In the genomic region with DNA sequence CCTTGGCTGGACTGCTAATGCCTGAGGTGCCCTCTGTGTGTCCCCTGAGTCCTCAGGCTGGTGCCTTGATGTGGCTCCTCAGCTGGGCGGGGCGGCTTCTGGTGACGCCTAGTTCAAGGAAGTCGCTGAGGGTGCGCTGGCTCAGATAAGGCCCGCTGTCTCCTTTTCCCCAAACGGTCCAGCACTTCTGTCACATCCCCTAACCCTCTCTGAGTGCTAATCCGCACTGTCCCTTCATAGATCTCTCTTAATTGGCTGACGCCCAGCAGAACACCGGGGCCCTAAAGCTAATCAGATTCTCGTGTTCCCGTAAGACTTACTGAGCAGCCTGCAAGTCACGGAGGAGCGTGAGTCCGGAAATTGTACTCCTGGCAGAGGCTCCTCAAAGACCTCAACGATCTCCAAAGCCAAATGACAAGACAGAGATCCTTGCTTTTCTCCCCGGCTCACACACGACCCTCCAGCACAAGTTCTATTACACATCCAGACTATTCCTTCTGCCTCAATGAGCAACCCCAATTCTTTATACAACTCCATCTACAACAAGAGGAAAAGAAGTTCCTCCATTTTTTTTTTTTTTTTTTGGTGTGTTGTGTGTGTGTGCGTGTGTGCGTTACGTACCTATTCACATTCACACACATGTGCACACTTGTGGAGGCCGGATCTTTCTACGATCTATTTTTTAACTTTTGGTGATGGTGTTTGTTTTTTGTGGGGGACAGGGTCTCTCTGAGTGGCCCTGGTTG, we compare ENCODE assay signal across 8 mouse cellular contexts. TPM values are rescaled to one million over a fixed set of nuclear protein-coding genes. Genes with fewer than 3 reads are reported as not detected.
DNase-seq lines count a peak whose midpoint lies in the region; ATAC-seq lines count a peak whose summit lies in the region.

No protein-coding gene starts in this region.

- ATAC-seq in embryonic facial prominence, embryonic 14.5 days (ENCODE audit: low read depth): peak; percentile 26; the same call in 1 of the 2 replicates
- peak; percentile 92 for ATAC-seq in liver, embryonic 15.5 days (ENCODE audit: insufficient read depth)

- no peaks in the 10 kb centered on the region for H3K36me3 ChIP-seq in embryonic facial prominence, embryonic 14.5 days (ENCODE audit: control insufficient read depth, insufficient read depth, low read length)
- H3K36me3 ChIP-seq in liver, embryonic 15.5 days (replicated peaks): peaks cover 29% of the 10 kb centered on the region

- no peak overlapping the region for H3K27ac ChIP-seq in embryonic facial prominence, embryonic 14.5 days (replicated peaks; ENCODE audit: low read depth, low read length)
- H3K27ac ChIP-seq in liver, embryonic 15.5 days (replicated peaks): peak overlapping the region; percentile 94

- H3K4me2 ChIP-seq in embryonic facial prominence, embryonic 14.5 days (ENCODE audit: low read depth, low read length): no peak overlapping the region
- H3K4me2 ChIP-seq in liver, embryonic 15.5 days: peak overlapping the region; percentile 84

- H3K4me1 ChIP-seq in embryonic facial prominence, embryonic 14.5 days (ENCODE audit: control insufficient read depth, insufficient read depth, low read length): peaks cover 3% of the 10 kb centered on the region; the same call in 1 of the 2 replicates
- peaks cover 96% of the 10 kb centered on the region for H3K4me1 ChIP-seq in liver, embryonic 15.5 days (replicated peaks)

- intact Hi-C loops in left cerebral cortex, postnatal 4 days (cut with DNase I): no loop called here

- no peaks in the 10 kb centered on the region for H3K27me3 ChIP-seq in embryonic facial prominence, embryonic 14.5 days (replicated peaks; ENCODE audit: control insufficient read depth, insufficient read depth, low read length)
- no peaks in the 10 kb centered on the region for H3K27me3 ChIP-seq in liver, embryonic 15.5 days

- 58% methylated on average over 23 of the region's 23 CpGs for WGBS in embryonic facial prominence, embryonic 14.5 days
- 20% methylated on average over 23 of the region's 23 CpGs for WGBS in liver, embryonic 15.5 days (ENCODE audit: insufficient replicate concordance)

- no peak overlapping the region for H3K9ac ChIP-seq in embryonic facial prominence, embryonic 14.5 days (ENCODE audit: low read depth, low read length)
- H3K9ac ChIP-seq in liver, embryonic 15.5 days: peak overlapping the region; percentile 71

- DNase-seq in left cerebral cortex, postnatal 4 days: peak; percentile 27
- no peak for DNase-seq in left cerebral cortex, adult 9 months (ENCODE audit: low spot score in 2 of 2)
- peak; percentile 41 for DNase-seq in embryonic facial prominence, embryonic 14.5 days (ENCODE audit: low spot score)
- DNase-seq in spleen, adult 18-20 months: peak; percentile 19 to 50
- DNase-seq in gastrocnemius, adult 8-10 months (ENCODE audit: low spot score in 2 of 2): no peak
- no peak for DNase-seq in adrenal gland, postnatal 10 days
- no peak for DNase-seq in urinary bladder, postnatal 25 days (ENCODE audit: low spot score)

- H3K4me3 ChIP-seq in embryonic facial prominence, embryonic 14.5 days (ENCODE audit: low read depth, low read length): no peak overlapping the region
- peak overlapping the region; percentile 61 for H3K4me3 ChIP-seq in liver, embryonic 15.5 days (replicated peaks)

- no peaks in the 10 kb centered on the region for H3K9me3 ChIP-seq in embryonic facial prominence, embryonic 14.5 days (ENCODE audit: control insufficient read depth, low read length)
- no peaks in the 10 kb centered on the region for H3K9me3 ChIP-seq in liver, embryonic 15.5 days (replicated peaks)

RNA-seq across cellular contexts. Expression of a gene that starts 52.0 kb away (rescaled TPM):
- total RNA-seq in left cerebral cortex, postnatal 4 days (2021): 100 to 1,000 TPM; 239 to 253 TPM
- polyA plus RNA-seq in embryonic facial prominence, embryonic 14.5 days (2014; fragmentation: Nextera tagmentation; extraction: Ambion mirVana): 28.4 and 33.7 TPM in 2 replicates
- 85.1 and 99.9 TPM in 2 replicates for polyA plus RNA-seq in liver, embryonic 15.5 days (2015; fragmentation: Nextera tagmentation; extraction: Ambion mirVana)
- 1 to 10 TPM; 3.3 to 6.0 (median 5.3) TPM for total RNA-seq in gastrocnemius, adult 8-10 months (2022)
- 10 to 100 TPM; 27.3 to 38.4 TPM for total RNA-seq in adrenal gland, postnatal 10 days (2021)

Comparison
In these comparisons a context has a peak if more than half of its experiments do, and no peak if none do; other contexts are left out.
1. DNase-seq: peak in left cerebral cortex, postnatal 4 days (single experiment), embryonic facial prominence, embryonic 14.5 days (single experiment) and spleen, adult 18-20 months (2 of 2); none in left cerebral cortex, adult 9 months (0 of 2), gastrocnemius, adult 8-10 months (0 of 2), adrenal gland, postnatal 10 days (single experiment) and urinary bladder, postnatal 25 days (single experiment).
2. RNA of a gene that starts 52.0 kb away (total RNA-seq): 239 to 253 TPM in left cerebral cortex, postnatal 4 days; 27.3 to 38.4 TPM in adrenal gland, postnatal 10 days and 3.3 to 6.0 TPM in gastrocnemius, adult 8-10 months; every median in the first group is over 4 times any median in the second.